Mouse (Mus musculus) midbrain, postnatal 0 days (tissue): Measurements from ENCODE around the gene Pigh. TPM values are rescaled to one million over a fixed set of nuclear protein-coding genes. Genes with fewer than 3 reads are reported as not detected.

ENCODE experiments used
- ATAC-seq: fragments of 200-750 bp; cut with Nextera tagmentation; 2 replicates; pipeline ENCODE4 v1.8.0; 2017; ENCODE audit warnings: moderate number of reproducible peaks, mild to moderate bottlenecking, moderate TSS enrichment, moderate library complexity; ENCODE audit not compliant: low FRiP score
- DNase-seq: peaks from one replicate; pipeline ENCODE4 v3.0.0-alpha.2; 2015; ENCODE audit warnings: low spot score
- H3K27ac ChIP-seq: fragments of 300-500 bp; sonication (generic); 2 replicates; pipeline ENCODE4 v1.5.1; 2014; ENCODE audit warnings: low read depth, mild to moderate bottlenecking, low read length, mixed read lengths
- H3K27me3 ChIP-seq: fragments of 300-500 bp; sonication (generic); 2 replicates; pipeline ENCODE4 v1.6.1; 2014; ENCODE audit warnings: low read length, control low read depth, mixed read lengths; ENCODE audit not compliant: insufficient read depth
- H3K36me3 ChIP-seq: fragments of 300-500 bp; sonication (generic); 2 replicates; pipeline ENCODE4 v1.6.1; 2014; ENCODE audit warnings: low read length, control low read depth, mixed read lengths; ENCODE audit not compliant: insufficient read depth
- H3K4me1 ChIP-seq: fragments of 300-500 bp; sonication (generic); 2 replicates; pipeline ENCODE4 v1.6.1; 2014; ENCODE audit warnings: mild to moderate bottlenecking, control low read depth, antibody characterized with exemption, low read length, mixed read lengths; ENCODE audit not compliant: insufficient read depth
- H3K4me2 ChIP-seq: fragments of 300-500 bp; sonication (generic); 2 replicates; pipeline ENCODE4 v1.6.1; 2014; ENCODE audit warnings: low read depth, mild to moderate bottlenecking, low read length, mixed read lengths; ENCODE audit not compliant: poor library complexity, severe bottlenecking
- H3K4me3 ChIP-seq: fragments of 300-500 bp; sonication (generic); 2 replicates; pipeline ENCODE4 v1.5.1; 2014; ENCODE audit warnings: low read depth, mild to moderate bottlenecking, low read length, moderate library complexity
- H3K9ac ChIP-seq: fragments of 300-500 bp; sonication (generic); replicated peaks from 2 replicates; pipeline ENCODE4 v1.6.1; 2014; ENCODE audit warnings: mild to moderate bottlenecking, low read length, moderate library complexity, mixed read lengths; ENCODE audit not compliant: poor library complexity, severe bottlenecking
- H3K9me3 ChIP-seq: fragments of 300-500 bp; sonication (generic); 2 replicates; pipeline ENCODE4 v1.6.1; 2016; ENCODE audit warnings: low read length, control low read depth
- CTCF ChIP-seq: IDR thresholded peaks from 2 replicates; pipeline ENCODE4 v1.5.1; 2016; ENCODE audit warnings: antibody characterized with exemption, mild to moderate bottlenecking
- WGBS: fragments of 180-500 bp; shearing (Covaris S2); extraction: QIAGEN DNeasy Blood & Tissue Kit; methylation state at CpG from one replicate; pipeline ENCODE4 v1.1.7; 2014; 5-methylcytosine and 5-hydroxymethylcytosine counted together
- polyA plus RNA-seq: library from polyadenylated mRNA; unstranded; fragments of >200 nt; fragmentation: Nextera tagmentation; extraction: Ambion mirVana; gene quantifications from 2 replicates; pipeline ENCODE4 v1.2.1, GENCODE M21; 2015
- total RNA-seq: library from RNA; depleted of rRNA; stranded (reverse); fragments of >200 nt; gene quantifications from 2 replicates; pipeline ENCODE4 v1.2.3, GENCODE M21; 2014

Pigh gene
- total and polyA plus RNA-seq, 2 experiments from 2014 or later: 12.5 to 20.0 TPM

DNA sequence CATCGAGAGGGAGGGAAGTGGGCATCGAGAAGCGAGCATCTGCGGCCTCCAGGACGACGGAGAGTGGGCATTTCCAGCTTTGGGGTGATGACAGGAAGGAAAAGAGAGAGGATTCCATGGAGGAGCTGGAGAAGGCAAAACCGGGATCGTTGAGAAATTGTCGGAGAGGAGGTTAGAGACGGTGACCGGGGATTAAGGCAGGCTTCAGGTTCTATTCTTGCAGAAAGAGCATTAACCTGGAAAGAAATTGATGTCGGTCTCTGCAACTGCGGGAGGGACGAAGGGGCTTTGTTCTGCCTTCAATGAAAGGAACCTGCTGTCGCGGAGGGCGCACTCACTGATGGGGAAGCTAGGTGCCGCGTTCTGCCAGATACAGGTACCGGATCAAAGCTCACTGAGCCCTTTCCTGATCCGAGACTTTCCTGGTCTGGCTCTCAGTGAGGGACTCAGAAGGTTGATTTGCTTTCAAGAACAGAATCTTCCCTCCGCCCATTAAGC is 41.8 kb upstream of the Pigh start:
- peak overlapping the region; percentile 83 for H3K4me2 ChIP-seq
- H3K27ac ChIP-seq: peak overlapping the region; percentile 26
- H3K4me3 ChIP-seq: peak overlapping the region; percentile 54
- H3K4me1 ChIP-seq: no peaks in the 10 kb centered on the region
- DNase-seq (peak; percentile 14), ATAC-seq (peak; percentile 47; the same call in 1 of the 2 replicates)
- H3K36me3 ChIP-seq: no peaks in the 10 kb centered on the region
- TF ChIP-seq CTCF: peak; percentile 17; the same call in 1 of the 2 replicates
- H3K27me3 ChIP-seq: no peaks in the 10 kb centered on the region
- H3K9me3 ChIP-seq: no peaks in the 10 kb centered on the region
- under 1% methylated on average over 22 of the region's 22 CpGs for WGBS
- H3K9ac ChIP-seq: peak overlapping the region; percentile 63

DNA sequence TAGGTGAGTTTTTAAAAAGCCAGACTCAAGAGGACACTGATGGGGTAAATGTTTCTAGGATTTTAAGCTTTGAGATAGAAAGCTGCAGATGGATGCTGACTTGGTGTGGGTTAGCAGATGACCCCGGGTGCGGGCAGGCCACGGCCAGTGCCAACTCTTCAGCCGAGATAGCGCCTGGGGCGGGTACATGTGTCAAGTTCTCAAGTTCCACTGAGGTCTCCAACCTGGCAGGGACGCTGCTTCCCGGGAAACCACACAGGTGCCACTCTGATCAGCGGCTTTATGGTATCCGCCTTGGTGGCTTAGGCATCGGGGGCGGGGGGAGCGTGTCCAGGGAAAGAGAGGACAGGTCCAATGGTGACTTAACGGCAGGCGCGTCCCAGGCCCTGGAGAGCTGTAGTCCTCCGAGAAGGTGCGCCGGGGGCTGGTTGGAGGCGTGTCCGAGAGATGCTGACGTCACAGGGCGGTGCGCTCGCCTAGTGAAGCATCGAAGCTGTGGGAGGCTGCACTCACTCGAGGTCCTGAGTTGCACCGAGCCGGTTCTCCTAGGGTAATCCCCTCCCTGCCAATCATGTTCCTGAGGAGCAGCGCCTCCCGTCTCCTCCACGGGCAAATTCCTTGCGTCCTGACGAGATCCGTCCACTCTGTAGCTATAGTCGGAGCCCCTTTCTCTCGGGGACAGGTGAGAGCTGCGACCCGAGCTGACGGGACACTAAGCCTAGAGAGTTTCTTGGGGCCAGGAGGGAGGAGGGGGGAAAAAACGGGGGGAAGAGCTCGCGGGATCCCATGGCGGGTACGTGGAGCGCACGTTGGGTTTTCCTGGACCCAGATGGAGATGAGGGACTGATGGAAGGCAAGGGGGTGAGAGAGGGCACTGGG is 41.1 kb upstream of the Pigh start, which contains the start of gene Arg2:
Gene Arg2 (plus strand): TSS at position 479 of the 879 bp plus-strand sequence.
- Histone ChIP-seq H3K4me3 (peak within 1 kb of the TSS; percentile 54), H3K27ac (peak within 1 kb of the TSS; percentile 26), H3K36me3 (no peaks in the 10 kb centered on the region), H3K9me3 (no peaks in the 10 kb centered on the region), H3K9ac (peak within 1 kb of the TSS; percentile 63), H3K4me1 (no peaks in the 10 kb centered on the region), H3K4me2 (peak within 1 kb of the TSS; percentile 83), H3K27me3 (no peaks in the 10 kb centered on the region)
- no peak for TF ChIP-seq CTCF
- DNase-seq (peak; percentile 75), ATAC-seq (peak; percentile 88)
- under 1% methylated on average over 47 of the region's 47 CpGs for WGBS

DNA sequence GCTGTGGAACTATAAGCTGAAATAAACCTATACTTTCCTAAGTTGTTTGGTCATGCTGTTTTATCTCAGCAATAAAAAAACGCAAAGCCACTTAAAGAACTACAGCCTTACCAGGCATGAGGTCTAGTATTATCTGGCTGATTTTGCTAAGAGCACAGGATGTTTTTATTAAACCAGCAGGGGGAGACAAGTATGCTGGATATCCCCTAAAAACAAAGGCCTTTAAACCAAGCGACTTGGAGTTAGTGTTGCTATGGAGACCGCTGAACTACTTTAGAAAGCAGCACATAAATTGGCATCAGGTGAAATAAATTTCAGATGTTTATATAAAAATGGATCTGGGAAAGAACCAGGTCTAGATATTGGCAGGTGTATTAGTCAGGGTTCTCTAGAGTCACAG is 33.4 kb upstream of the Pigh start:
- no peaks in the 10 kb centered on the region for H3K4me1 ChIP-seq
- WGBS: 32% methylated on average over 3 of the region's 3 CpGs
- H3K27me3 ChIP-seq: no peaks in the 10 kb centered on the region
- no peak overlapping the region for H3K4me3 ChIP-seq
- H3K9me3 ChIP-seq: no peaks in the 10 kb centered on the region
- DNase-seq: peak; percentile 82
- H3K9ac ChIP-seq: no peak overlapping the region
- peak; percentile 85 for TF ChIP-seq CTCF
- H3K4me2 ChIP-seq: no peak overlapping the region
- peak; percentile 78 for ATAC-seq
- H3K27ac ChIP-seq: no peak overlapping the region
- H3K36me3 ChIP-seq: no peaks in the 10 kb centered on the region

DNA sequence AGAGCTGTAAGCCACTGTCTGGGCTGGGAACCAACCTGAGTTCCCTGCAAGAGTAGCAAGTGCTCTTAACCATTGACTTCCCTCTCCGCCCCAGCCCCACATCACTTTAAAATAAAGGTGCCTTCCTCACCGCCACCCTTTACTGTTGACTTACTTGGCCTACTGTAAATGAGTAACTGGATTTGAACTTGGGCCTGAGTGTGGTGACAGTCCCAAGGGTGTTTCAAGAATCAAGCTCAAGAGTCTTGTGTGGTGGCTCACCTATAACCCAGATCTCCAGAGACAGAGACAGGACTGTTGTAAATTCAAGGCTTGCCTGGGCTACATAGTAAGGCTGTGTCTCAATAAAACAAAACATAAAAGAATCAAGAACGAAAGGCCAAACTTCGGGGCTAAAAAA is 29.5 kb upstream of the Pigh start:
- no peaks in the 10 kb centered on the region for H3K9me3 ChIP-seq
- no peak overlapping the region for H3K4me2 ChIP-seq
- no peaks in the 10 kb centered on the region for H3K4me1 ChIP-seq
- no peak for DNase-seq
- no peak for ATAC-seq
- H3K27ac ChIP-seq: no peak overlapping the region
- no peak overlapping the region for H3K4me3 ChIP-seq
- 87% methylated on average over 4 of the region's 4 CpGs for WGBS
- H3K36me3 ChIP-seq: no peaks in the 10 kb centered on the region
- TF ChIP-seq CTCF: no peak
- no peaks in the 10 kb centered on the region for H3K27me3 ChIP-seq
- H3K9ac ChIP-seq: no peak overlapping the region

DNA sequence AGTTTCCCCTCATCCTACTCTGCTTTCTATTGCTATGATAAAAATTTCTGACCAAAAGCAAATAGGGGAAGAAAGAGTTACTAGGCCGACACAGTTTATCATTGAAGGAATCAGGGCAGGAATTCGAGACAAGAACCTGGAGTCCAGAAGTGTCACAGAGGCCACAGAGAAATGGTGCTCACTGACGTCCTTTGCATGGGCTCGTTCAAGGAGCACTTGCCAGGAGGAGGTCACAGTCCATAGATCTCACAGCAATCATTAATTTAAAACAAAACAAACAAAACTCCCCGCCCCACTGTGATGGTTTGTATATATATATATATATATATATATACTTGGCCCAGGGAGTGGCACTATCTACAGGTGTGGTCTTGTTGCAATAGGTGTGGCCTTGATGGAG is 15.9 kb upstream of the Pigh start:
- H3K9ac ChIP-seq: no peak overlapping the region
- no peak overlapping the region for H3K4me3 ChIP-seq
- 90% methylated on average over 5 of the region's 5 CpGs for WGBS
- H3K27me3 ChIP-seq: no peaks in the 10 kb centered on the region
- DNase-seq: no peak
- H3K4me2 ChIP-seq: no peak overlapping the region
- H3K36me3 ChIP-seq: no peaks in the 10 kb centered on the region
- no peaks in the 10 kb centered on the region for H3K9me3 ChIP-seq
- TF ChIP-seq CTCF: no peak
- no peaks in the 10 kb centered on the region for H3K4me1 ChIP-seq
- H3K27ac ChIP-seq: no peak overlapping the region
- ATAC-seq: no peak

DNA sequence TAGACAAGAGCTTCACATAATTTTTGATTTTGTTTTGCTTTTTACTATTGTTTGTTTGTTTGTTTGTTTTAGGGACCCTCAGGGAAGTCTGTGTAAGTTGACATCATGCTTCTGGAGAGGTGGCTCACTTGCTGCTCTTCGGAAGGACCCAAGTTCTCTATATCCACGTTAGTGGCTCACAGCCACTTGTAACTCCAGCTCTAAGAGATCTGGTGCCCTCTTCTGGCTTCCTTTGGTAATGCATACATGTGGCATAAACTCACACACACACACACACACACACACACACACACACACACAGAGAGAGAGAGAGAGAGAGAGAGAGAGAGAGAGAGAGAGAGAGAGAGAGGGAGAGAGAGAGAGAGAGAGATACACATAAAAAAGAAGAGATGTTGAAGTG is 15.1 kb upstream of the Pigh start:
- no peak overlapping the region for H3K4me3 ChIP-seq
- H3K4me1 ChIP-seq: no peaks in the 10 kb centered on the region
- no peak overlapping the region for H3K4me2 ChIP-seq
- 56% methylated on average over 2 of the region's 2 CpGs for WGBS
- no peaks in the 10 kb centered on the region for H3K36me3 ChIP-seq
- H3K27ac ChIP-seq: no peak overlapping the region
- ATAC-seq (no peak), DNase-seq (no peak)
- H3K9ac ChIP-seq: no peak overlapping the region
- no peaks in the 10 kb centered on the region for H3K27me3 ChIP-seq
- no peaks in the 10 kb centered on the region for H3K9me3 ChIP-seq
- no peak for TF ChIP-seq CTCF
